Mouse (Mus musculus) embryo, embryonic 11.5 days (tissue): ENCODE data around the gene Inmt.

ENCODE experiments used
- DNase-seq: peaks from one replicate; pipeline ENCODE4 v3.0.0-alpha.2; 2012; ENCODE audit warnings: low read depth, low spot score

The Inmt gene

DNA sequence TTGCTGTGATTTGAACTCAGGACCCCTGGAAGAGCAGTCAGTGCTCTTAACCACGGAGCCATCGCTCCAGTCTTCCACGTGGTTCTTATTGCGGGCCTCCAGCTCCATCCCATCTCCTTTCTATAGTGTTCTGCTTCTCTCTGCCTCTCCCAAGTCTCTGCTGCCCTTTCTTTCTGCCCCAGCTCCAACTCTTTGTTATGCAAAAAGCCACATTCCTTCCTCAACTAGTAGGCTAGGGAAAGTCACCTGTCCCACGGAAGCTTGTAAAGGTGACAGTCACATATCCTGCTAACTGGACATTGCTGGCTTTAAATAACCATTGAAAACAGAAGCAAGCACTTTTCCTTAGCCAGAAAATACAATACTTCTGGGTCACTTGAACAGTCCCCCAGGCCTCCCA, 5.0 kb downstream of the Inmt start:
- DNase-seq: no peak

DNA sequence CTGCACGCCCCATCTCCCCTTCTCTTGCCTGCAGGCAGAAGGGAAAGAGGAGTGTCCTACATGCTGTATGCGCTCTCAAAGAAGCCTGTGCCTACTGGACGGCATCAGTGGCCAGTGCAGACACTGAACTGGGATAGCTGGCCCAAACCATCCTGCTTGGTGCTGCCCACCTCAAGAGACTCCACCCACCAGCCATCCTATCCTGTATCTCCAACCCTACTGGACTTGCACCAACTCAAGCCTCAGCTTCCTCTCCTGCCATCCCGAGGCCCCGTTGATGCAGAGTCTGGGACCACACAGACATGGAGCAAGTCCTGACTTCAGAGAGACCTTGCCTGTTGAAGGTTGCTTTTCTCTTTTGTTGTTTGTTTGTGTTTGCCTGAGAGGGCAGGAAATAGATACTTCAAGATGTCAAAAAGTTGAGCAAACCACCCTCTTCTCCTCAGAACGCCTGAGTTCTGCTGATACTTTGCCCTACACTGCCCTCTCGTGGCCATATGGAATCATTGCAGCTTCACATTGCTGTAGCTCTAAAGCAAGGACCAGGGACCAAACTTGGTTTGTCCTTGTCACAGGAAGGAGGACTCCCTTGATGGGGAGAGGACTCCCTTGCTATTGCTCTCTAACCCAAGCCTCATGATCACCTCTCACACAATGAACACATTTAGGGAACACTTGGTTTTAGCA, 7.9 kb downstream of the Inmt start:
- peak; percentile 63 for DNase-seq

DNA sequence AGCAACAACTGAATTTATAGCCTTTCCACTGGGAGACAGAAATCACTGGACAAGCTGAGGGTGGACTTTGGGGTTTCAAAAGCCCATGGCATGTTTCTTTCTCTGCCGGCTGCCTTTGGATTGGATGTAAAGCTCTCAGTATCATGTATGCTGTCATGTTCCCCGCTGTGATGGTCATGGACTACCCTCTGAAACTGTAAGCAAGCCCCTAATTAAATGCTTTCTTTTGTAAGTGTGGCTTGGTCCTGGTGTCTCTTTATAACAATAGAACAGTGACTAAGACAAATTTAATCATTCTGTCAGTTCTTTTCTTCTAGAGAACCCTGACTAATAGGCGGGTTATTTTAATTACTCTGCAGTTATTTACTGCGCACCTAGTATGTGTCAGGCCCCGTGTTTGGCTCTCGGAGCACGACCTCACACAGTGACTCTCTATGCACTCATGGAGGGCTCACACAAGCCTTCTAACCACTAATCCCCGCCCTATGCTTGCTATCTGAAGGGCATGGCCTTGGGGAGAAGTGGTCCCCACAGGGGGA, 11.7 kb downstream of the Inmt start:
- no peak for DNase-seq

DNA sequence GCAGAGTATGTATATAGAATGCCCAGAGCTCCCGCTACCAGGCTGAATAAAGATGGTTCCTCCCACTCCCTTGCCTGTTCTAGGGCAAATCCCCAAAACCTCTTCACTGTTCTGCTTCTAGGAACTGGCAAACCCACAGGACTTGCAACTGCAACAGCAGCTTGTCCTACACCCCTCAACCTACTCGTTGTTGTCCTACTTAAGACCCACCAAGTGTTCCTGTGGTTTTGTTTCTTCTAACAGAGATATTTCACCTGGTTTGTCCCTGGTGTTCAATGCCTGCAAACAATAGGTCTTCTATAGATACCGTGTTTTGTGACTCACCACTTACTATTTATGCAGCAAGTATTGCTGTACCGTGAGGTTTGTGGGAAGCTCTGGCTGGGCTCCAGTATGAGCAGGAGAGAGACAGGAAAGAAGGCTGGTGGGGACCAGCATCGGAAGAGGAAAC, 13.5 kb downstream of the Inmt start:
- DNase-seq: no peak

DNA sequence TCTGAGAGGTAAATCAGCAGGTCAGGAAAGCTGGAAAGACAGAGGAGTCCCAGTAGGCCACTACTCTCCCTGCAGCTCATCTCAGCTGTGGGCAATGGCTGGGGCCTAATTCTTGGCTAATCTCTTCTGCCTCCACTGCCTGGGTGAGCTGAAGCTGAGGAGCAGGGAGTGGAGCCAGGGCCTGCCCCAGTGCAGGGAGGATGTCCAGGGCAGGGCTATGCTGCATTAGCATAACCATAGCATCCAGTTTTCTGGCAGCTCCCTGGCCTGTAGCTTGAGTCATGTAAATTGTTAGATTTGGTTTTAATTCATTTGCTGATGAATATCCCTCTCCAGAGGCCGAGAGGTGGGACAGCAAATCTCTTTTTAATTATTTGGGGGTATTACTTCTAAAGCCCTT, 15.6 kb downstream of the Inmt start:
- no peak for DNase-seq

DNA sequence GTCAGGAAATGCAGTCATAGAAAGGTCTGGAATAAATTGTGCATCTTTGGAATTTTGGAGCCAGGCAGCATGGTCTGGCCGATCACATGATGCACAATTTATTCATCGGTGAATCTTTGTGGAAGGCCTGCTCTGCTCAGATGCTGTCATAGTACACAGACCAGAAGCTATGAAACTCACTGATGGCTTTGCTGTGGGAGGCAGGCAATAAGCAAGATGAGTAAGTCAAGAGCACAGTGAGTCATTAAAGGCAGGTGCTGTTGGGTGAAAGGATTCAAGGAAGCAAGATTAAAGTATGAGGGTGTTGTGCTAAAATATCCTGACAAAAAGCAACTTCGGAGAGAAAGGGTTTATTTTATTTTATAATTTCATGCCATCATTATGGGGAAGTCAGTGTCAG, 22.6 kb downstream of the Inmt start:
- no peak for DNase-seq

DNA sequence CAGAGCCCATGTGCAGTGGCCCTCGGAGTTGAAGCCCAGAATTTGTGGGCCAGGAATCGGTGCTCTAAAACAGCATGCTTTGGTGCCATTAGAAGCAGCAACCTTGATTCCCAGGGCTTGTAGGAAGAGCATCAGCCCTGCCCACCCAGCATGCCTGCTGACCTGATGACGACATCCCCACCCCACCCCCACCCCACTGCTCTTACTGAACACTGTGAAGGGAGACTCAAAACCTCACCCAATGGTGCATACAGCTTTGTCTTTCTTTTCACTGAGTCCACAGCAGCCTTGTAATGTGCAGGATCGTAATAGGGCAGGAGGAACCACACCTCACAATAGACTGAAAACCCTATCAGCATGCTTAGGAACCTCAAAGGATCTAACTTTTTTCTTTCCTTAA, 28.7 kb downstream of the Inmt start:
- no peak for DNase-seq

DNA sequence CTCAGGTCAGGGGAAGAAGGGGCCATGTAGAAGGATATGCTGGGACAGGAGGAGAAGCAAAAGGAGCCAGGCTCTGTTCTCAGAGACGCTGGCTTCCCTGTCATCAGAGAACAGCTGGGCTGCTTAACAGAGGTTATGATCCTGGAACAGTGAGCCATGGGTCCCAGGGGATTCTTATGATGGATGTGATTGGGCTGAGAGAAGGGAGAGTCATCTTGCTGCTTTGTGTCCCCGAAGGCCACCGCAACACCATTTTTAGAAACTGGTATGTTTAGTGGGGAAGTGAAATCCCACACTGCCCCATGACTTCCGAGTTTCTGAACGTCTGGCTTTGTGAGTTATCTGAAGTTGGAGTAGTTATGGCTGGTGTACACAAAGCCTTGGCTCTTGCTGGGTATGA, 29.6 kb downstream of the Inmt start:
- DNase-seq: no peak

DNA sequence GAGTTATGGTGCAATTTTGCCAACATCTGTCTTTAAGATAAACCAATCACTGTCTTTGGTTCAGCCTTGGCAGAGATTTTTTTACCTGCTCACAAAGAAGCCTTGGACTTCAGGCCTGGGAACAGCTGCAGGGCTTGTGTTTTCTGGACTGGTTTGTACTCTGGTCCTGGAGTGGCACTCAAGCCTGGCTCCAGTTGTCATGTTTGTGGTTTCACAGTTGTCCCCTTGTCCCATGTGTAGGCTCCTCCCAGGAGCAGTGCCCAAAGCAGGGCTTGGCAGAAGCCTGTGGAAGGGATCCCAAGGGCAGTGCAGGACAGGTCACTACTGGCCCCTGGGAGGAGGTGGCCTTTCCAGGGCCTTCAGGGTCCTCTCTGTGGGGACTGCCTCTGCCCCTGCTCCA, 36.5 kb downstream of the Inmt start:
- DNase-seq: no peak

DNA sequence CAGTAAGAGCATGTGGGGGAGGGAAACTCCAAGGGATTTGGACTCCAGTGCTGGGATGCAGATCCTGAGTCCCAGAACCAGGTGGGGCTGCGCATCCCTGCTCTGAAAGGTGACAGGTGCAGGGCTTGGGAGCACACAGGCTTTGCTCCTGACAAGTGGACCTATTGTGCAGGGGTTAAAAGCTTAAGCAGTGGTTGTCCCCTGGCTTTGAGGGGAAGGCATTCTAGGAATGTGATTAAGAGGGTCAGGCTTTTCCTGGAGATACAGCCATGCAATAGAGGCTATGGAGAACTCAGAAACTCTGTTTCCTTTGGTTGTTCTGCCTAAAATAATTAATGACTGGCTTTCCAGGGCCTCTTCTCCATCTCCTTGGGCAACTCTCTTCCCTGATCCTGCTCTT, 41.4 kb downstream of the Inmt start:
- no peak for DNase-seq

DNA sequence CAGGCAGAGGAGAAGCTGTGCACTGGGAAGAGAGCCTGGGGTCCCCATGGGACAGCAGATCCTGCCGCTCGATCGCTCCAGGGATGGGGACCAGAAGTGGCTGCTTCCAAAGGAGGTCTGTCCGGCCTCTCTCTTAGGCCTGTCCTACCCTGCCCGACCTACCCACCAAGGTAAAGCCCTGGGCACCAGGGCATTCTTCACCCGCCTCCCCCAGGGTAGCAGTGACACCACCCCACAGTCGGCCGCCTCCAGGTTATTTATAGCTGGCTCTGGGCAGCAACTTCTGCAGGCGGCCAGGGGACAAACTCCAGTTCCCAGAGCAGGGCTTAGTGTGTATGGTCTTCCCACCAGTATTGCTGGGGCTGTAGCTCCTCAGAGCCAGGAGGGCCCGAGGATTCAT, 42.0 kb downstream of the Inmt start, which contains the start of gene Crhr2:
Gene Crhr2, minus strand, starts transcription at position 223 of the 400 bp plus-strand sequence.
- DNase-seq: no peak

DNA sequence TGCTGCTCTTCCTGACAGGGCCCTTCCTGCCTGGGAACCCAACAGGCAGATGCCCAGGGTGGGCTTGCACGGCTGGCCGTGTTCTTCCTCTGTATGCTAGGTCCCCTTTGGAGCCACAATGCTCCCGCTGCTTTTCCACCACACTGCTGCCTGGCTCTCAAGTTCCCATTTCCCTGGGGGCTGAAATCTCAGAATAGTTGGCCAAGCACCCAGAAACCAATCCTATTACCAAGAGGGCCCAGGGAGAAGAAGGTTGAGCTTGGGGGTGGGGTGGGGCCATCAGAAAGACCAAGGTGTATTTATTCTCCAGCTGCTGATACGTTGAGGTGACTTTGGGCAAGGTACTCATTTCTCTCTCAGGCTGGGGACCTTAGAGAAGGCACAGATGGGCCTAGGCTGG, 43.5 kb downstream of the Inmt start:
- no peak for DNase-seq

DNA sequence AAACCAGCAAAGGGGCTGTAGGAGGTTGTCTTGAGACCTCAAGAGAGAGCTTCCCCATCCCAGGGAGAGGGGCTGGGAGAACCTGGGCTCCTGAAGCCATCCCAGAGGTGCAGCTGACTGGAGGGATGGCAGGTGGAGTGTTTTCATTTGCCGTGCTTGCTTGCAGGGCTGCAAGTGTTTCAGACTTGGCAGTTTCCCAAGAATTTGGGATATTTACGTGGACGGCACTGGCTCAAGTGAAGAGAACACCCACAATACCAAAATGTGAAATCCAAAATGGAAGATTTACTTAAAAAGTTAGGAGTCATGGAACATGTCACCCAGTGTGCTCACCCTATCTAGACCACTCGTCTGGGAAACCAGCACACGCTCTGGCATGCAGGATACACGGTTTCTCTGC, 44.2 kb downstream of the Inmt start:
- no peak for DNase-seq

DNA sequence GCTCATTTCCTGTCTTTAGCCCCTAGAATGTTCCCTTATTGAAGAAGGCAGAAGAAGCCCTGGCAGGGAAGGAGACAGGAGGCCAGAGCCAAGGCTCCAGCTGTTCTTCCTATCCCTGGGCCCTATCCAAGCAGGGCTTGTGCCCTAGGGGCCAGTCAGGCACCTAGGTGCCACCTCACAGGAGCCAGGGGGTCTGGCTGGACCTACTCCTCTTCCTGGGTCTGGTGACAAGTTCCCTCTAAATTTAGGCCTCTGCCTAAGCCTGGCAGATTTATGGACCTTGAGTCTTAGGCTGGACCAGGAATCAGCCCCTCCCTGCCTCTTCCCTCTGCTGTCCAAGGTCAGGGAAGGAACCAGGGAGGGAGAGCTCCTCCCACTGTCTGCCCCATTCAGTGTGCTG, 46.5 kb downstream of the Inmt start:
- DNase-seq: no peak

DNA sequence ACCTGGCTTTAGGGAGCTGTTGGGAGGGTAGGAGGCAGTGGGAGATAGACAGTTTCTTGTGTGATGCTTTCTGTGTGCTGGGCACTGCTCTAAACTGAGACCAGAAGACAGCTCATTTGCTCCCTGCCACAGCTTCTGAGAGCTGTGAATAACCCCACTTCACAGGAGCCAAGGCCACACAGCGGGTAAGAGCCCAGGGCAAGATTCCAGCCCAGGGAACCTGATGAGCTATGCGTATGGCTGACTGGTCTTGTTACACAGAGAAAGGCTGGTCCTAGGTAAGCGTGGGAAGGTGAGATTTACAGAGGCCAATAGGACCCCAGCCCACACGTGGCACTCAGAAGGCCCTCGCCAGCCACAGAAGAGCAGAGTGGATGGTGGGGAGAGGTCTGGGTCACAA, 48.3 kb downstream of the Inmt start:
- DNase-seq: no peak

DNA sequence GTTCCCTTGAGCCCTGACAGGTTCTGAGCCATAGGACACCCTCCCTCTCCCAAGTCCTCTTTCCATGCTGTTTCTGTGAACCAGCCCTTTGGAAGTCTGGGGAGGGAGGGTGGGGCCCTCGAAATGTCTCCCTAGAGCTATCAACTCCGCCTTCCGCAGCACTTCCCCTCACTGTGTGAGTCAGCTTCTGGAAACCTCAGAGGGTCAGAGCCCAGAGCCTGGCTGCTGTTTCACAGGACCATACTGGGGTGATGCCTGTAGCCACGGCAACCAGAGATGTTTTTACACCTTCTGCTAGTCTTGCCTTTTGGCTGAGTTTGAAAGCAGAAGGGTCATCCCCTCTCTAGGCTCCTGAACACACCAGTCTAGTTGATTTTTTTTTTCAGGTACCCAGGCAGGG, 51.8 kb downstream of the Inmt start:
- no peak for DNase-seq
